Mouse (Mus musculus) induced T-regulatory cell, adult 2 months (primary cell): ENCODE results near the gene Qsox2.

ENCODE experiments used
- DNase-seq: peaks from one replicate; pipeline ENCODE4 v3.0.0-alpha.2; 2012; ENCODE audit warnings: low read depth

Gene Qsox2

GRCm38 (mm10) chr2:26237290-26237782 is at the start of gene Qsox2:
Qsox2 (minus strand) TSS chr2:26237525.
- peak; percentile 89 for DNase-seq

- DNase-seq, result no peak
These were observed 49.1 kb upstream of the Qsox2 start for GRCm38 (mm10) chr2:26286391-26286790.

DNA sequence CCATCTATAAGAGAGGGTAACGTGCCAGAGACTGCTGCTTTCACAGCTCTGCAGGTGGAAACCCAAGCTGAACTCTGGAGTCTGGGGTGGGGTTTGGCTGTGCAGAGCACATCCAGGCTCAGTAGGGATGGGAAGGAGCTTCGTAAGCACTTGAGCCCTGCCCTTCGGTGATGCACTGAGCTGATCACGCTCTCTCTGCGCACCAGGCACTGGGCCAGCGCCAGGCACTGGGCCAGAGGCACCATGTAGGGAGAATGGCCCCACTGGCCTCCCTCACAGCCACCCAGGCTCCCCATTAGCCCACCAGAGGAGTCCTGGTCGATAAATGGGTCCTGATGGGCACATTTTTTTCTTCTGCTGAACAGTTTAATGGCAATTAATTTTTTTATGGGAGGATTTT is 48.5 kb upstream of the Qsox2 start:
- DNase-seq, result no peak

- no peak for DNase-seq
These were observed 43.3 kb upstream of the Qsox2 start for GRCm38 (mm10) chr2:26280594-26280993.

DNA sequence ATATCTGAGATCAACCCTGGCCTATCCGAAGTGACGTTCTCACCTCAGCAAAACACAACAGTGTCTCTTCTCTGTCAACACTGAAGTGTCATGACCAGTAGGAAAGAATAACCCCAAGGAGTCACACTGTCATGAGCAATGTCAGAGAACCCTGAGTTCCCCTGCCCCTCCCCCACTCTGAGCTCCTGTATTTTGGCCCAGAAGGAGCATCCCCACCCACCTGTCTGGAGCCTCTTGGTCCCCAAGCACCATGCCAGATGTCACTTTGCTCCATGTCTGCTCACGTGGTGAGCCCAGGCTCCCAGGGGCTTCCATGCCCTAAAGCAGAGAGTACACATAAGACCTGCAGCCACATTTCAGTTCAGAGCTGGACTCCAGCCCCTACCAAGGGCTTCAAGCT is 42.4 kb upstream of the Qsox2 start:
- DNase-seq, result no peak

DNA sequence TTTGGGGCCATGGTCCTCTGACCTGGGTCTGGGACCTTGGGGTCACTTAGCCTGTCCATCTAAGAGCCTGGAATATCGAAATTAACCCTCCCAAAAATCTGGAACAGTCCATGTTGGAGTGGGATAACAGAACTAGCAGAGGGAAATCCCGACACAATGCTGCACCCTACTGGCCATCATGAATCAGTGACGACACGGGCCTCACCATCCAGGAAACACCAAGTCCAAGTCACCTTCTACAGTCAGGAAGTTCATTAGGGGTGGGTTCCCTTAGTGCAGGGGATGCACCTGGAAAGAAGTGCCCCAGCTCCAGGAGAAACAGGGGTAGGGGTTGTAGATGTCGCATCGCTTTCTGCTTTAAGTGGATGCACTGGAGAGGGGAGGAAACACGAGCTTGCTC is 36.3 kb upstream of the Qsox2 start:
- DNase-seq, result peak; percentile 48

DNA sequence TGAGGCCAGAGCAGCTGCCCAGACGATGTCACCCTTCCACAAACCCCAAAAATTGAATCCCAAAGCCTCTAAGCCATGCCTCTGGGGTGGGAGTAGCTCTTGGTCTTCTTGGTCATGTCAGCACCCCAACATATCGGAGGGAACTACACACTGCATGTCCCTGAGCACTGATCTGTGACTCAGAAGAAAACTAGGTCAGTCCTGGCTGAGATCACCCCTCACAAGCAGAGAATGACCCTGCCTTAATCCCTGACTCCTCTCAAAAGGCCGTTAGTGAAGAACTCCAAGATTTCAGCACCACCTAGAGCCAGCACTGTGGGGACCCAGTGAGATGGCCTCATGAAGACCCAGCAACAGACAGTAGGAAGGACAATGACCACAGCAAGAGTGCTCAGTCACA is 30.9 kb upstream of the Qsox2 start:
- DNase-seq, result no peak

GRCm38 (mm10) chr2:26266066-26266742 is 28.9 kb upstream of the Qsox2 start:
- no peak for DNase-seq

- no peak for DNase-seq
These were observed 27.8 kb upstream of the Qsox2 start for GRCm38 (mm10) chr2:26265095-26265494.

GRCm38 (mm10) chr2:26264646-26265045 is 27.3 kb upstream of the Qsox2 start:
- DNase-seq, result no peak

- DNase-seq, result no peak
These were observed 20.2 kb upstream of the Qsox2 start for GRCm38 (mm10) chr2:26257315-26258096.

- DNase-seq, result no peak
These were observed 17.5 kb upstream of the Qsox2 start for GRCm38 (mm10) chr2:26254816-26255215.

- no peak for DNase-seq
These were observed 15.3 kb upstream of the Qsox2 start for GRCm38 (mm10) chr2:26252514-26253206.

GRCm38 (mm10) chr2:26247531-26247930 is 10.2 kb upstream of the Qsox2 start:
- DNase-seq, result no peak

GRCm38 (mm10) chr2:26240841-26241240 is 3.5 kb upstream of the Qsox2 start:
- no peak for DNase-seq

DNA sequence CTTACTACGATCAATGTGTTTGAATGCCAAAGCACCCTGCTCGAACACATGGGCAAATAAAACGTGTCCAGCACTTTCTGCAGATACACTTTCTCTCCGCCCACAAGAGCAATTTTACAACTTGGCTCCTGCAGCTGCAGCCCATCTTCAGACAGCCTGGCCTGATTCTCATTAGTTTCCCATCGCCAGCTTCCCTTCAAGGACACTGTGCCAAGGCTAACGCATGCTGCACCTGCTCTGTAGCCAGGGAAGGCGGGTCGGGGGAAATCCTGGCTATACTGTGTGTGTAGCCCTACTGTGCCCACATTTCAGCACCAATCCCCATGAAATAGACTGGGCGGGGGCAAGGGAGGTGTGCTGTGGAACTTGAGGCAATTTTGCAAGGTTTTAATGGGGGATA is 3.0 kb upstream of the Qsox2 start:
- no peak for DNase-seq

DNA sequence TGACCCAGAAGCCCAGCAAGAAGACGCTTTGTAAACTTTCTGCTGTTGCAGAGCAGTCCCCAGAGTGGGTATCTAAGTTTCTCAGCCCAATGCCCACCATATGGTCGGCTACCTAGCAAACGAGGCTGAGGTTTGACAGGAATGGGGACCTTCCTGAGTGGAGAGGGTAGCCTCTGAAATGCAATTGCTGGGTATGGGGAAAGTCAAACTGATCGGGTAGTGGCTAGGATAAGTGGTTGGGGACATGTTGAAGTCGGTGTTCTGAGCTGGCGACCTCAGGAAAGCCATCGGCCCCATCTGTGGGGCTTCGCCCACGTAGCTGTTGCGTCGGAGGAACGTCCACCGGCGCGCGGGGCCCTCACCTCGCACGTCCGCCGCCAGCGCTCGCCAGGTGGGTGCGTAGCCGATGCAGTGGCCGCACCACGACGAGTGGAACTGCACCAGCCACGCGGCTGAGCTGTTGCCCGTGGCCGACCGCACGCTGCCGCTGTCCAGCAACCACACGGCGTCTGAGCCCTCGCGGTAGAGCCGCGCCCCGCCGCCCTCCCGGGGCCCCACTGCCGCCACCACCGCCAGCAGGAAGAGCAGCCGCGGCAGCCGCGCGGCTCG is 540 bp downstream of the Qsox2 start:
- DNase-seq, result no peak

DNA sequence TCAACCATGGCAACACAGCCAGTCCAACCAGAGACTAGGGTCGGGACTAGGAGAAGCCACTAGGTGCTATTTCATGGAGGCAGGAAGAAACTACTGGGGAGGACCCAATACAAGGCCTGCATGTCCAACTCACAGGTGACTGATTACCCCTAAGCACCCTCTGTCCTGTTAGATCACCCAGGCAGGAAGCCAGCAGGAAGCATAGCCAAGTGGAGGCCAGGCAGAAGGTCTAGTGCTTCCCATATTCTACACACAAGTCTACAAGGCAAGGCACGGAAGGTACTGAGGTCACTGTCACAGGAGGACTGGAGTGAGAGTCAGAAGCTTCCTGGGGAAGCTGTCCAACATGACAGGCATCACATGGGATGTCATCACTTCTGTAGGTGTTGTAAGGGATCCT is 2.6 kb downstream of the Qsox2 start:
- no peak for DNase-seq

DNA sequence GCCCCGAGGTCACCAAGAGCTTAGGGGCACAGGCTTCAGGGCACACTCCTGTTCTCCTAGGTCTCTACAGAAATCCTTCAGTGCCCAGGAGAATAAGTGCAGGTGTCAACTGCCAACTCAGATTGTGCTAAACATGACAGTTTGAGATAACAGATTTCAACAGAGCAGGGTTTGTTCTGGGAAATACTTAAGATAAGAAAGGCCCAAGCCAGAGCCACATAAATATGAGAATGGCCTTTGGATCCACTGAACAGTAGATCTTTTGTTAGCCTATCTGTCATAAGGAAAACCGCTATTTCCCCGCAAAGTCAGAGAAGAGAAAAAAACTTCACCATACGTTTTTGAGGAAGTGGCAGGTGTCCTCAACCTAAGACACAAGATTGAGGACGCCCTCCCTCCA is 3.1 kb downstream of the Qsox2 start:
- no peak for DNase-seq

DNA sequence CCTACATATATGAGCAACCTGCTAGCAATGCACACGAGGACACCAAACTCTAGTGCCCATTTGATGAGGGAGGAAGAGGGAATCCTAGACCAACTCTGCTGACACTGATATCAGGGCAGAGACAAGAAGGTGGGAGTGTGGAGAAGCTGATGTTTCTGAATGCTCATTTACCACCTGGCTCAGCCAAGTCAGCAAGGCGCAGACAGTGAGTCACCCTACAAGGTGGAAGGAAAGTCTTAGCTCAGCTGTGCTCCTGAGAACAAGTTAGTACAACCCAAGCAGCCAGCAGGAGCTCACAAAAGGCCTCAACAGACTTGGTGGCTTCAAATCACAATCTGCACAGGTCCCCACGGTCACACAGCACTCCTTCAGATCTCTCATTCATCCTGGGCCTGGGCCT is 6.0 kb downstream of the Qsox2 start:
- DNase-seq, result no peak

DNA sequence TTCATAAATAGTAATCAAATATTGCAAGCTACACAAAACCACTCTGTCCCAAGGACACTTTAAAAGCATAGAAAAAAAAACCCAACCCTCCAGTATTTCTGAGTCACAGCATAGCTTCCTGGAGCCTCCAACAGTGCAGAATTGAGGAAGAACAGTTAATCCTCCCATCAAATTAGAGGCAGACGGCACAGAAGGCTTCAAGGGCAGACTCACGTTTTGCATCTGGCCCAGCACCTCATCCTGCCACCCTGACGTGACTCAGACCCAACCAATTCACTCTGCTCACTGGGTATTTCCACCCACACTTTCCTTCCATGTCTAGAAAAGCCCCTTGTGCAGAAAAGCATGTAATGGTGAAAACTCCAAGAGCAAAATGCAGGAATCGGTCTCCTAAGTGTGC is 7.1 kb downstream of the Qsox2 start:
- DNase-seq, result no peak

- peak; percentile 63 for DNase-seq
These were observed 9.5 kb downstream of the Qsox2 start for GRCm38 (mm10) chr2:26227788-26228187.

DNA sequence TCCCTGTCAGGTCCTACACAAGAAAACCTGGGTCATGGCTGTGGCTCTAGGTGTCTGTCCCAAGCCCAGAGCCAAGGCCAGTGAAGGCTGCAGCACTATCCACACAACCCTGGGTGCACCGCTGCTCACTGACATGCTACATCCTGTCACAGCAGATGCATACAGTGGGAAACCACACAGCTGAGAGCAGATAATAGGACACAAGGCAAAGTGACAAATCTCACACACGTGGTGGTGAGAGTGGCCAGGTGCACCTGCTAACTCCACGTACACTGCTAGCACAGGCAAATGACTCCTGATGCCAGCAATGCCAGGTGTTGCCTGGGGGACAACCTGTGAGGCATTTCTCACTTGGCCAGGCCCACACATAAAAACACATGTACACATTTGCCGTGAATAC is 12.1 kb downstream of the Qsox2 start:
- no peak for DNase-seq
